Mouse (Mus musculus): ENCODE measurements around the gene Nutm2. TPM values are rescaled to one million over a fixed set of nuclear protein-coding genes. Genes with fewer than 3 reads are reported as not detected.
"Not testable (repeated sequence)": the region's sequence is repeated elsewhere in the genome, so short reads cannot be mapped to it uniquely, and the experiment has no call there.

The Nutm2 gene
- polyA plus RNA-seq (2012; ENCODE audit: insufficient read depth, insufficient read length, low replicate concordance, missing spikeins) = not detected in 2 replicates

DNA sequence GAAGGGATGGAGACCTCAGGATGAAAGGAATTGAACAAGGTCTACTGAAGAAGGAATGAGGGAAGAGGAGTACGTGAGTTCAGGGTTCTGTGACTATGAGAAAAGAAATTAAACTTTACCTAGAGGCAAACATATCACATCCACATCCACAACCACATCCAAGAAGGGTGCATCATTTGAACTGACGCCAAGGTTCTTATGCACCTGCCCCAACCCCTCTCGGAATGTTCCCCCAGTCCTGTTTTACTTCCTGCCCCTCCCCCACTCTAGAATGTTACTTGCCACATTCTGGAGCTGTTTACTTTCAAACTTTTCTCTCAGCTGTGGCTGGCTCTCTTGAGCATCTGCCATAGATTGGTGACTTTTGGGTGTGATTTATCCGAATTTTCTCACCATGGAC is at the start of gene Nutm2:
Nutm2 (plus strand) TSS at position 301 of the 400 bp plus-strand sequence.
- no peak within 1 kb of the TSS for H3K27ac ChIP-seq (ENCODE audit: insufficient read depth, low read depth, low read length)
- no peak within 1 kb of the TSS for H3K4me3 ChIP-seq (ENCODE audit: insufficient read depth, low read depth, low read length)
- TF ChIP-seq POLR2A (IDR thresholded peaks at IDR 0.05; ENCODE audit: insufficient read depth, low read depth, low read length) (no peak), CTCF (IDR thresholded peaks at IDR 0.05; ENCODE audit: insufficient read depth, low read depth, low read length) (no peak)
- no peaks in the 10 kb centered on the region for H3K4me1 ChIP-seq (ENCODE audit: control insufficient read depth, insufficient read depth, low read length)
- 81% methylated on average over 4 of the region's 4 CpGs for WGBS

DNA sequence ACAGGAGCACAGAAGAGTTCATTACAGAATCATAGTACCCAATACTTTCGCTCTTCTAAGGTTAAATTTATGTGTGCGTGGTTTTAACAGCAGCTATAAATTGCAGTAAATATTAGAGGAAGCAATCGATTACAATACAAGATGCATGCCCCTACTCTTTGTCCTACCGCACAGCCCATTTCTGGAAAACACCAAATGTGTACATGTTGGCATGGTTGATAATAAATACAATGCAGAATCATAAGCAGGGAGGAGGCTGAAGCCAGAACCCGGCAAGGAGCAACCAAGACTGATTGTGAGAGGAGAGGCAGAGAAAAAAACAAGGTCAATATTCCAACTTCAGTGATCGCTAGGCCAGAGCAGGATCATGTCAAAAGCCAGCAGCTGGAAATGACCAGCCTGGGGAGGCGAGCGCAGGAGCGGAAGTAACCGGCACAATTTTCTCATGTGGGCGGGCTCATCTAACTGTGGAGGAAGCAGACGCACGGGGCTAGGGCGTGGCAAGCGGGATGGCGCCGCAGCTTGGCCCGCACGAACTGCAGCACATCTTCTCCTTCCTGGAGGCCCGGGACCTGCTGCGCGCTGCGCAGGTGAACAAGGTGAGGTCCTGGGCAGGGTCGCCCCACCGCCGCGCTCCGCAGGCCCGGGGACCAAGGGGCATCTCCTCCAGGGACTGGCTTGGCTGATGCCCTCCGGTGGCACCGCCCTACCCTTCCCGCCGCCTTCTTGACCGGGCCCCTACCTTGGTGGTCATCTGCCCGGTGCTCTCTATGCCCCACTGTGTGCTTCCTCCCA is 49.5 kb upstream of the Nutm2 start, which contains the start of gene Fbxw17:
Fbxw17 (plus strand) TSS at position 476 of the 795 bp plus-strand sequence.
- TF ChIP-seq POLR2A (IDR thresholded peaks at IDR 0.05; ENCODE audit: insufficient read depth, low read depth, low read length) (peak; percentile 65), CTCF (IDR thresholded peaks at IDR 0.05; ENCODE audit: insufficient read depth, low read depth, low read length) (no peak)
- WGBS = 9% methylated on average over 35 of the region's 35 CpGs
- H3K27ac ChIP-seq (ENCODE audit: insufficient read depth, low read depth, low read length) = no peak within 1 kb of the TSS

DNA sequence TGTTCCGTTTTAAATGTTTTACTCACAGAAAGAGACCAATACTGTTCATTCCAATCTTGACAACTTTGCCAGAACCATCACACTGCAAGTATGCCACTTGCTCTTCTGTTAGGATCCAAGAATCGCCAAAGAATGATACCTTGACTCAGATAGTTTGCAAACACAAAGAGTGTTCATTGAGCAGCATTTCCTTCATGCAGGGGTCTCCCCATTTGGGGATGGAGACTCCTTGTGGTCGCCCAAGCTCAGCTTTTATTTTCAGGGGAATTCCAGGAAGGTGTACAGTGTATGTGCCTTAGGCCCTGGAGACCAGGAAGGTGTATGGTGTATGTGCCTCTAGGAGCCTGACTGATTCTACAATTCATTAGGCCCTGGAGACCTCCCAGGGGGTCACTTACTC is 48.7 kb upstream of the Nutm2 start:
- WGBS = 28% methylated on average over 3 of the region's 3 CpGs
- TF ChIP-seq CTCF (IDR thresholded peaks at IDR 0.05; ENCODE audit: insufficient read depth, low read depth, low read length) (no peak), POLR2A (IDR thresholded peaks at IDR 0.05; ENCODE audit: insufficient read depth, low read depth, low read length) (no peak)
- Histone ChIP-seq H3K4me1 (ENCODE audit: control insufficient read depth, insufficient read depth, low read length) (no peaks in the 10 kb centered on the region), H3K4me3 (ENCODE audit: insufficient read depth, low read depth, low read length) (no peak overlapping the region), H3K27ac (ENCODE audit: insufficient read depth, low read depth, low read length) (no peak overlapping the region)

More for the DNA sequence above, 49.5 kb upstream of the Nutm2 start, which contains the start of gene Fbxw17:
- H3K4me1 ChIP-seq (ENCODE audit: control insufficient read depth, insufficient read depth, low read length) = no peaks in the 10 kb centered on the region
- peak within 1 kb of the TSS; percentile 95 for H3K4me3 ChIP-seq (ENCODE audit: insufficient read depth, low read depth, low read length)

DNA sequence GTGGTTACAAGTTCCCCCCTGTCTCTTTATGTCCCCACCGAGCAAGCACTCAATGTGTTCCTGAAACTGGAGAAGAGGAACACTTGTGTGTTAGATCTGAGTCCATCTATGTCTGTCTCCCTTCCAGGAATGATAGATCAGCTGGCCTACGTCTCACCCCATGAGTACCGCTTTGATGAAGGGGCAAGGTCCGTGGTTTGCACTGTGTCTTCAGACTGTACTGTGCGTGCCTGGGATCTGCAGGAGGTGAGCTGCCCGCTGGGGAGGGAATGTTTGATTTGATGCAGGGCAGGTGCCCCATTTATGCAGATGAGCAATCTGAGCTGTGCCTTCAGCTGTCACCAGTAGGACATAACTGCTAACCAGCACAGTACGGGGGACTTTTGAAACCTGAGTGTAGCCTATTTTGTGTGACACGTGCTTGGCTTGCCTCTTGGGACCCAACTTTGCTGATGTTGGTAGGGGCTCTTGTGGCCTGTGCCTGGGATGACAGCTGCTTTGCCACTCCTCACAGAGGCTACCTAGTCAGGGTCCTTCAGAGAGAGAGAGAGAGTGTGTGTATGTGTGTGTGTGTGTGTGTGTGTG is 43.4 kb upstream of the Nutm2 start:
- no peak overlapping the region for H3K4me3 ChIP-seq (ENCODE audit: insufficient read depth, low read depth, low read length)
- no peak overlapping the region for H3K27ac ChIP-seq (ENCODE audit: insufficient read depth, low read depth, low read length)
- no peaks in the 10 kb centered on the region for H3K4me1 ChIP-seq (ENCODE audit: control insufficient read depth, insufficient read depth, low read length)
- WGBS = 92% methylated on average over 8 of the region's 8 CpGs
- no peak for TF ChIP-seq CTCF (IDR thresholded peaks at IDR 0.05; ENCODE audit: insufficient read depth, low read depth, low read length)
- no peak for TF ChIP-seq POLR2A (IDR thresholded peaks at IDR 0.05; ENCODE audit: insufficient read depth, low read depth, low read length)

DNA sequence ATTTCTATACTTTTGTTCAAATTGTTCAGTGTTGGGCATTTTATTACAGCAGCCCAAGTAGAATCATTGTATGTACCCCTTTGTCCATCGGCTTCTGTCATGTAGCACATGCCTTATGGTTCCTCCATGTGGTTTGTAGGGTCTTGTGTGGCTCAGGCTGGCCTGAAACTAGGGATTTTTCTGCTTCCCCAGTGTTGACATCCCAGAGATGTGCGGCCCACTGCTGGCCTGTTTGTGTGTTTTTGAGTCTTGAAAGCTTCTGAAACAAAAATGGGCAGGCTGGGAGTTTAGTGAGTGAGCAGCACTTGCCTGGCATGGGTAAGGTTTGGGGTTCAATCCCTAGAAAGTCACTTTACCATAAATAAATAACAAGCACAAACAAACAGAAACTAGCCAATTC is 42.6 kb upstream of the Nutm2 start:
- no peak for TF ChIP-seq CTCF (IDR thresholded peaks at IDR 0.05; ENCODE audit: insufficient read depth, low read depth, low read length)
- WGBS = 94% methylated on average over 2 of the region's 2 CpGs
- Histone ChIP-seq H3K4me1 (ENCODE audit: control insufficient read depth, insufficient read depth, low read length) (no peaks in the 10 kb centered on the region), H3K27ac (ENCODE audit: insufficient read depth, low read depth, low read length) (no peak overlapping the region), H3K4me3 (ENCODE audit: insufficient read depth, low read depth, low read length) (no peak overlapping the region)

DNA sequence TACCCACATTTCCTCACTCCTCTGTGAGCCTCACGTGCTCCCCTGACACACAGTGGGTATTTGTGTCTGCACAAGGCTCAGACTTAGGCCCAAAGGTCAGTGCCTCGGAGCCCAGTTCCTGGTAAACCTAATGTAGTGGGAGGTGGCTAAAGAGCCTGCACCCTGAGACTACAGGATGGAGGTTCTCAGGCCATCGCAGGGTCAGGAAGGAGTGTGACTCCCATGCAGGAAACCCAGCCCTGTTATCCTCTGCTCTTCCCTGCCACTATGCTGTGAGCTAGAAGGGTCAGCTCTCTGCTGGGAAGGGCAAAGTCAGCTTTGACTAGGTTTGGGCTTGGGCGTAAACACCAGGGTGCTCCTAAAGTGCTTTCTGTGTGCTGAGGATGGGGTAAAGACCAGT is 40.4 kb upstream of the Nutm2 start:
- Histone ChIP-seq H3K4me3 (ENCODE audit: insufficient read depth, low read depth, low read length) (no peak overlapping the region), H3K4me1 (ENCODE audit: control insufficient read depth, insufficient read depth, low read length) (no peaks in the 10 kb centered on the region), H3K27ac (ENCODE audit: insufficient read depth, low read depth, low read length) (no peak overlapping the region)
- 94% methylated on average over 4 of the region's 4 CpGs for WGBS
- TF ChIP-seq POLR2A (IDR thresholded peaks at IDR 0.05; ENCODE audit: insufficient read depth, low read depth, low read length) (no peak), CTCF (IDR thresholded peaks at IDR 0.05; ENCODE audit: insufficient read depth, low read depth, low read length) (no peak)

DNA sequence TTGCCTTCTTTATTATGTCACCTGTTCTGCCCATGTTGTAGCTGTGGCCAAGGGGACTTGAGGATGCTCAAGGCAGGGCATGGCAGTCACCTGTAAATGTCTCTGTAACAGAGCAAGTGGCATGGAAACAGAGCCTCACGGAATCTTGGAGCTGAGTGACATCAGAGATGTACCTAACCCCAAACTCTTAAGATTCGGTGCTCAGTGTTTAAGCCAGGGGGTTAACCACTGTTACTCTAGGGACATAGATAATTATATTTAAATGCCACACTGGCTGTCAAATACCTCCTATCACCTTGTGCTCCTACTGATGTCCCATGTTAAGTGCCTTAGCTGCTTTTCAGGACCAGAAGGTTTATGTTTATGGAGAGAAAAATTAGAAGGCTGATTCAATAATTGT is 23.3 kb upstream of the Nutm2 start, which contains the start of gene Gm47429:
Gm47429 (minus strand) TSS at position 101 of the 400 bp plus-strand sequence.
- Histone ChIP-seq H3K4me1 (ENCODE audit: control insufficient read depth, insufficient read depth, low read length) (no peaks in the 10 kb centered on the region), H3K27ac (ENCODE audit: insufficient read depth, low read depth, low read length) (no peak within 1 kb of the TSS), H3K4me3 (ENCODE audit: insufficient read depth, low read depth, low read length) (no peak within 1 kb of the TSS)
- WGBS = 90% methylated on average over 2 of the region's 2 CpGs
- TF ChIP-seq CTCF (IDR thresholded peaks at IDR 0.05; ENCODE audit: insufficient read depth, low read depth, low read length) (no peak), POLR2A (IDR thresholded peaks at IDR 0.05; ENCODE audit: insufficient read depth, low read depth, low read length) (no peak)

DNA sequence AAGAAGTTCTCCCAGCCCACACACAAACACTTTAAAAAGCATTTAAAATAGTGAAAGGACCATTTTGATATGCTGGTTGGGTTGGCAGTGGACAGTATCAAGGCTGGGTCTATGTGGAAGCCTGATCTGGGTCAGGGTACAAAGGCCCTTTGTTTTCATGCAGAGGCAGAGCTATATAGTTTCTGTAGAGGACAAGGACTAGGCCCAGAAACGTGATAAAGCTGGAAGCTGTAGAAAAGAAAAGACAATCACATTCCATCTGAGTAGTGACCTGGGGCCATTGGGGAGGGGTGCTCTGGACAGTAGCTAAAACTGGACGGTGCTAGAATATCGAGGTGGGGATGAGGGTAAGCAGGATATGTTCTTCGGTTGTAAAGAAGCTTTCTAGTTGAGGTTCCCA is 21.8 kb upstream of the Nutm2 start:
- Histone ChIP-seq H3K4me1 (ENCODE audit: control insufficient read depth, insufficient read depth, low read length) (no peaks in the 10 kb centered on the region), H3K4me3 (ENCODE audit: insufficient read depth, low read depth, low read length) (no peak overlapping the region), H3K27ac (ENCODE audit: insufficient read depth, low read depth, low read length) (no peak overlapping the region)
- WGBS = 55% methylated on average over 4 of the region's 4 CpGs
- TF ChIP-seq POLR2A (IDR thresholded peaks at IDR 0.05; ENCODE audit: insufficient read depth, low read depth, low read length) (no peak), CTCF (IDR thresholded peaks at IDR 0.05; ENCODE audit: insufficient read depth, low read depth, low read length) (no peak)

DNA sequence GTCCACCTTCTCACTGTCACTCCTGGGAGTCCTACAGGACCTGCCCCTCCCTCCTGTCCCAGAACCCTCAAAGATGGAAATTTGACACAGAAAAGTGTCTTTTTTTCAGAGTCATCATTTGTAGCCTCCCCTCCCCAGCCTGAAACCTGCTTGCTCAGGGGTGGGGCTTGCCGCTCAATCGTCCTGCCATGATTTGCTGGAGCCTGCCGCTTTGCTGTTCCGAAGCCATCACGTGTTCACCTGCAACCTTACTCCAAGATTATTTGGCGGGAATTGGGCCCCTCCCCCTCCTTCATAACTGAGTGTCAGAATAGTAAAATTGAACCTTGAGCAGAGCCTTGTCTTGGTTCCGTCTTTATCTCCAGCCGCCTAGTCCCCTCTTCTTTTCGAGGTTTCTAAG is 14.8 kb upstream of the Nutm2 start:
- not testable (repeated sequence) for H3K4me1 ChIP-seq (ENCODE audit: control insufficient read depth, insufficient read depth, low read length); H3K27ac ChIP-seq (ENCODE audit: insufficient read depth, low read depth, low read length); H3K4me3 ChIP-seq (ENCODE audit: insufficient read depth, low read depth, low read length)
- WGBS = 80% methylated on average over 9 of the region's 9 CpGs
